Mouse (Mus musculus) 416B (cell line): Measurements from ENCODE around the gene Olfr282.
"Not testable (repeated sequence)": the region's sequence is repeated elsewhere in the genome, so short reads cannot be mapped to it uniquely, and the experiment has no call there.

Experiments
- DNase-seq: peaks from one replicate; pipeline ENCODE4 v3.0.0; 2011; ENCODE audit warnings: low read depth

The Olfr282 gene

GRCm38 (mm10) chr15:98430925-98431324 is at the start of gene Olfr282:
Olfr282 (plus strand) TSS chr15:98431225.
- not testable (repeated sequence) for DNase-seq

DNA sequence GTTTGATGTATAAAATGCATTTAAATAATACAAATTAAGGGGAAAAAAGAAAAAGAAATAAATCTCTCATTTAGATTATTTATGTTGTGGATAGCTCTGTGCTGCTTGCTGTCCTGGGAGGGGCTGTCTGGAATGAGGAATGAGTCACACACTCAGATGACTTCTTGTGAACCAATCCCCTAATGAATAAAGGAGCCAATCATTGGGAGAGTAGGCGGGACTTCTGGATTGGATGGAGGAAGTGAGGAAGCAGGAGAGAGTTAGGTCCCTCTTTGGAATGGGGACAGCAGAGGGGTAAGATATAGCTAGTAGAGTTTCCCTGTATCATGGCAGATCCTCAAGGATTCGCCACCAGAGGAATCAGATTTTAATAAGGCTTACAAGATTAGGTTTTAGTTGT is 43.4 kb upstream of the Olfr282 start:
- DNase-seq, result peak; percentile 90

GRCm38 (mm10) chr15:98389796-98390195 is 41.2 kb upstream of the Olfr282 start:
- peak; percentile 91 for DNase-seq

DNA sequence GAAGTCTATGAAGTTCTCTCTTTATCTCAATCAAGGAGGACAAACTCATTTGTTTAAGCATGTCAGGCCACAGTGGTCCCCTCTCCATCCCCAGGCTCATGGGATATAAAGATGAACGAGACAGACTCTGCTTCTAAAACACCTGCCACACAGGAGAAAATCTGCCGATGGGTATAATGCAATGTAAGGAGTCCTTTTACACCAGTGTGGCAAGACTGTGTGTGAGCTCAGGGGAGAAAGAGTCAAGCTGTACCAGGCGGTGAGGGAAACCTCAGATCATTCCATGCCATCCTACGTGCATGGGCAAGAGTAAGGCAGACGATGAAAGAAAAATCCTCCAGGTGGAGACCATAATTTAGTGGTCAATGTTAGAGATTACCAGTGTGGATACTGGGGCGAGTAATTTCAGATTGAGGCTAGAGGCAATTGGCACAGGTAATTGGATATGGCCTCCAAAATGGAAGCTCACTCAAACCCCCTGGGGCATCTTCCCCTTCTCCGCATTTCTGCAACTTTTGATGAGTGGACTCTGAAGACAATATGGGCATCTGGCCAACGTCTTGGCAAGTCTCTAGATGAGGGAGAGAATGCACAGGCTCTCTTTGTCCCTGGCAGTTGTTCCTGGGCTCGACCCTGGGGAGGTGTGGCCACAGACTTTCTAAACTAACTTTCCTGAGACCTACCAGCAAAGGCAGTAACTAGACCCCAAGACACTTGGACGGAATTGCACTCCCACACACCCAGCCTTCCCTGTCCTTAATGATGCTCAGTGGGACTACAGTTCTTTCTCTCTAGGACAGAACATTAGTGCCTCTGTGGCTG is 39.7 kb upstream of the Olfr282 start:
- DNase-seq, result no peak

- no peak for DNase-seq
Measured at GRCm38 (mm10) chr15:98391903-98392187, 39.2 kb upstream of the Olfr282 start.

DNA sequence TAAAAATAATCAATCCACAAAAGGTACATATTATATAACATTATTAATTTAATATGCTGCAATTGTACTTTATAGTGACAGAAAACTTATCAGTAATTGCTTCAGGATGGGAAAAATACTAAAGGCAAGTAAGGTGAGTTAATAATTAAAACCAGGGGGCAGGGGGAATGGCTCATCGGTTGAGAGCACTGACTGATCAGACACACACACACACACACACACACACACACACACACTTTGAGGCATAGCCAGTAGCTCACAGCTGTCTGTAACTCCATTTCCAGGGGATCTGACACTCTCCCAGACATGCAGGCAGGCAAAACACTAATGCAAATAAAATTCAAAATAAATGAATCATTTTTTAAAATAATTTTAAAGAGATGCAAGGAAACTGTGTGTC is 33.9 kb upstream of the Olfr282 start:
- DNase-seq, result no peak

- DNase-seq, result no peak
Measured at GRCm38 (mm10) chr15:98402356-98402755, 28.7 kb upstream of the Olfr282 start.

DNA sequence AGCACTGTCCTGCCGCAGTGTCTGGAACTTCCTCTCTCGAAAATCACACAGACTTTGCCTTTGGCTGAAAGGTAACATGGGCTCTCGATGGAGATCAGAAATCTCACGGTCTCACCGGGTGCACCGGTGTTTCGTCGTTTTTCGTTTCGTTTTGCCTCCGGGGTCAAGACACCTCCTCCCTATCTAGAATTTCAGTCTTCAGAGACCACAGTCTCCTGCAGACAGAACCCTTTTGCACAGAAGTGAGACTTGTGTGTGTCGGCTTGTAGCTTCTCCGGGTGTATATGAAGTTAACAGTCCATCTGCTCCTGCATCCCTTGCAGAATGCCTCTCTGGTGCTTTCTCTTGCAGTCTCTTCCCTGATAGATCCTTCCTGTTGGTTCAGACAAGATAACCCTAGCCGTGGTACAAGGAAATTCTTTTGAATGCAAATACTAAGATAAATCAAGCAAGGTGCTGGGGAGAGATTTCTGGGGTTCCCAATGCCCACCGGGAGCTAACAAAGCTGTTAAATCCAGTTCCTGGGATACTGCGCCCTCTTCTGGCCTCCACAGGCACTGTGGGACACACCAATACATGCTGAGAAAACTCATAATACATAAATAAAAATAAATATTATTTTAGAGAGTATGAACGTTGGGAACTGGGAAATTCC is 22.5 kb upstream of the Olfr282 start:
- peak; percentile 21 for DNase-seq

DNA sequence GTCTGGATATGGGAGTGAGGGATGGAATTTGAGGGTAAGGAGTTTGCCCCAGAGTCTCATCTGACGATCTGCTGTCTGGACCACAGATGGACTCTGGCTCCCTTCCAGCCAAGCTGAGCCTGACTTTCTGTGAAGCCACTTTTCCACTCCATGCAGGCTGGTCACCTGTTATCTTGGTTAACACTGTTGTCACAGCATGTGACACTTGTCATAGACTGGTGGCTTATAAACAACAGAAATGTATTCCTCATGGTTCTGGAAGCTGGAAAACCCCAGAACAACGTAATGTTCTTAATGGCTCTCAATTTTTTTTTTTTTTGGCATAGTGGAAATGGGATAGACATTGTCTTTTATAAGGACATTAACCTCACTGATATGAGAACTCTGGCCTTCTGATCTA is 21.4 kb upstream of the Olfr282 start:
- DNase-seq, result no peak

DNA sequence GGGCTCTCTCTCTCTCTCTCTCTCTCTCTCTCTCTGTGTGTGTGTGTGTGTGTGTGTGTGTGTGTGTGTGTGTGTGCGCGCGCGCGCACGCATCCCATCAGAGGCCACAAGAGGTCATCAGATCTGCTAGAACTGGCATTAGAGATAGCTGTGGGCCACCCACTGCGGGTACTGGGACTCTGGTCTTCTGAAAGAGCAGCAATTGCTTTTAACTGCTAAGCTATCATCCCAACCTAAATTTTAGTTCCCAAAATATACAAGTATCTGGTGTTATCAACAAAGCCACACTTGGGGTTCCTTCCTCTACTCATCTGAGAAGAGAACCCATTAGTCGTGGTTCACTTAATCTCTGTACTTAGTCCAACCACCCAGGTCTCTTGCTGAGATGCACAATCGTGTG is 20.8 kb upstream of the Olfr282 start:
- no peak for DNase-seq

DNA sequence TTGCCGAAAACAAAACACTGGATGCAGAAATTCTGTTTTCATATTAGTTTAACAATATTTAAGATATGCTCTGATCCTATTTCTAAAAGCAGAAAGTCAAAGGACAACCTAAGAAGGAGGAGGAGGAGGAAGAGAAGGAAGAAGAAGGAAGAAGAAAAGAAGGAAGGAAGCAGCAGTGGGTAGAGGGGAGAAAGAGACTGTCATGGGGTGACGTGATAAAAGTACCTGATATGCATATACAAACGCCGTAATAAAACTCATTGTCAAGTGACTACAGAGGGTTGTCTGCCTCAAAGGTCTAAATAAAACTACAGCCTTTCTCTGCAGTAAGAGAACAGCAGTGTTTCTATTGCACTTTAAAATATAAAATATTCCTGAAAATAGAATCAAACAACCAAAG is 15.0 kb upstream of the Olfr282 start:
- DNase-seq, result no peak

DNA sequence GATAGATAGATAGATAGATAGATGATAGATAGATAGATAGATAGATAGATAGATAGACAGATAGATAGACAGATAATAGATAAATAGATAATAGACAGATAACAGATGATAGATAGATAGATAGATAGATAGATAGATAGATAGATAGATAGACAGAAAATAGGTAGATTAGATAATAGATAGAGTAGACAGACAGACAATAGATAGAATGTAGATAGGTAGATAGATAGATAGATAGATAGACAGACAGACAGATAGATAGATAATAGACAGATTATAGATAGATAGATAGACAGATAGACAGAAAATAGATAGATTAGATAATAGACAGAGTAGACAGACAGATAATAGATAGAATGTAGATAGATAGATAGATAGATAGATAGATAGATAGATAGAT is 14.2 kb upstream of the Olfr282 start:
- DNase-seq, result not testable (repeated sequence)

- peak; percentile 61 for DNase-seq
Measured at GRCm38 (mm10) chr15:98417285-98417684, 13.7 kb upstream of the Olfr282 start.

DNA sequence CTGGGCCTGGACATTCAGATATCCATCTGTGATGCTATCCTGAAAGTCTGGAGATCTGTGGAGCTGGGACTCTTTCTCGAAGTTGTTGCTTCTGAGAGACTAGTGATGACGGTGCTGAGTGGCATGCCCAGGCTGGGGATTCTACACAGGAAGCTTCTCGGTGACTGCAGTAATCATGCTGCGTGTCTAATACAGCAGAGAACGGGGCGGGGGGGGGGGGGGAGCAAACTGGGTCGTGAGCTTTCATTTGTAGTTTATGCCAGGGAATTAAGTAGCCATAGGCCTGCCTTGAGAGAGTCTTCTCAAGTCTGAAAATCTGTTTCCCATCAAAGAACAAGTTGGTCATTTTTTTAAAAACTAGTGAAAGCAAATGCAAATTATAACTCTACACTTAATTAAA is 12.9 kb upstream of the Olfr282 start:
- no peak for DNase-seq

DNA sequence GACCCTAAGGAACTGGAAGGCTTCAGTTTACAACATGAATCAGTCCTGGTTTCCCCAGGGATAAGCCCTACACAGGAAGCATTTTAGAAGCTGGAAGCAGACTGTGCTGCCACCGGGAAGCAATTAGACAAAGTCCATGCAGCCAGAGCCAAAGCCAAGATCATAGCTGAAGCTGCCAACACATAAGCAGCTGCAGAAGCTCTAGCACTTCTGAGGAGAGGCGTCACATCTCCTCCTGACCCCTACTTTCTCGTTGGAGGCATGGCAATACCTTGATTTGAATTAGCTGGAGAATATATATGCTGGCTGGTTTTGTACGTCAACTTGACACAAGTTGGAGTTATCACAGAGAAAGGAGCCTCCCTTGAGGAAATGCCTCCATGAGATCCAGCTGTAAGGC is 10.1 kb upstream of the Olfr282 start:
- no peak for DNase-seq

DNA sequence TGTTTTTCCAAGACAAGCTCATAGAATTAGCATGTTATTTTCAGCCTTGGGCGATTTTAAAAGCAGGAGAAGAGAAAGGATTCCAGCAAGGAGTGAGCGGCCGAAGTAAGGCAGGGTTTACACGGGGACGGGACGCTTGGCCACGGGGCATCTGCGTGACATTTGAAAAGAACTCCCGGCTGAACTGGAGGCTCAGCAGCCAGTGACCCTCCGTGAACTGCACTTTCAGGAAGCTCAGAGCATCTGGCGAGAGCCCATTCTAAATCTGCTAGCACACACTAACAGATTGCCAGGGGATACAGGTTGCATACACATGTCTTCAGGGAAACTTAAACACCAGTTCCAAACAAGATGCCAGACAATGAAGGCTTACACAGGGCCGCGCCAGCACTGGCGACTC is 6.7 kb upstream of the Olfr282 start:
- no peak for DNase-seq

DNA sequence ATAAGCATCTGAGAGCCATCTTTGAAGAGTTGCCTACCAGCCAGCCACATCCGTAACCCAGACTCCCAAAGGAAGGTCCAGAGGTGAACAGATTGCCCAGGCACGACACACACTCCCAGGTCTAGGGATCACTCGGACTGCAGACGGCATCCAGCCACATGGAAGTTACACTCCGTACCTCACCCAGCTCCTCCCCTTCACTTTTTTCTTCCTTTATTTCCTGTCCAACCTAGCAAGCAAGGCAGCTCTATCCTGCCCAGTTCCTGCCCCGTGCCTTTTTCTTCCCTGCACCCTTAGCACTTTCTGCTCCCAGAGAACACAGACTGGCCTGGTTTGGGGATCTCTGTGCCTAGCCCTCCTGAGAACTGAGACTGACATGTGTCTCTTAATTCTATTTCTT is 6.3 kb upstream of the Olfr282 start:
- no peak for DNase-seq

GRCm38 (mm10) chr15:98425188-98425587 is 5.8 kb upstream of the Olfr282 start:
- no peak for DNase-seq

- DNase-seq, result no peak
Measured at GRCm38 (mm10) chr15:98444561-98444960, 13.5 kb downstream of the Olfr282 start.

DNA sequence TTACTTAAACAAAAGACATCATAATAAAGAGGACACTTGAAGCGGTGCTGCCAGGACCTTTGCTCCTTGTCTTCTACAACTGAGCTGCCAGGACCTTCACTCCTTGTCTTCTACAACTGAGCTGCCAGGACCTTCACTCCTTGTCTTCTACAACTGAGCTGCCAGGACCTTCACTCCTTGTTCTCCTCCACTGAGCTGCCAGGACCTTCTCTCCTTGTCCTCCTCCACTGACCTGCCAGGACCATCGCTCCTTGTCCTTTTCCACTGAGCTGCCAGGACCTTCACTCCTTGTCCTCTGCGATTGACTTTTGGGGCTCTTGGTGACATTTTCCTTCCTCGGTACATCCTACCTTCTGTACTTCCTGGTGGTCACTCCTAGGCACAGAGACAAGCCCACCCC is 17.5 kb downstream of the Olfr282 start:
- no peak for DNase-seq

DNA sequence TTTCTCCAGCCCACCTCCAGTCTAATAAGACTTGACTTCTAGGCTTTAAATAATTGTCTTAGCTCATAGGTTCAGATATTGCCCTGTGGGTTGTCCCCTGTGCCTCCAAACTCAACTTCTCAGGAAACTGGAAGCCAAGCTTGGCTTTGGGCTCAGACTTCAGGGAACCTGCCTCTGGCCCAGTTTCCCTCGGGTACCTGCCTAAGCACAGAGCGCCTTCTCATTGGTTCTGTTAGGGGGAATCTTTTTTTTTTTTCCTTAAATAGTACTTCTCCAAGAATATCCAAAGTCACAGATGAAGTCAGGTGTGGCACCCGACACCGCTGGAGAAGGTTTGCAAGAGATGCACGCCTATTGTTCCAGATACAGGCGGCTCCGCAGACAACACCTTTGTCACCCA is 21.3 kb downstream of the Olfr282 start, which contains the start of gene Olfr281:
Gene Olfr281, plus strand, starts transcription at position 301 of the 400 bp plus-strand sequence.
- DNase-seq, result no peak

GRCm38 (mm10) chr15:98469596-98469995 is 38.6 kb downstream of the Olfr282 start, which contains the start of gene OR5BS1P:
OR5BS1P (plus strand) TSS chr15:98469896.
- DNase-seq, result no peak

GRCm38 (mm10) chr15:98471539-98471938 is 40.5 kb downstream of the Olfr282 start:
- DNase-seq, result no peak

DNA sequence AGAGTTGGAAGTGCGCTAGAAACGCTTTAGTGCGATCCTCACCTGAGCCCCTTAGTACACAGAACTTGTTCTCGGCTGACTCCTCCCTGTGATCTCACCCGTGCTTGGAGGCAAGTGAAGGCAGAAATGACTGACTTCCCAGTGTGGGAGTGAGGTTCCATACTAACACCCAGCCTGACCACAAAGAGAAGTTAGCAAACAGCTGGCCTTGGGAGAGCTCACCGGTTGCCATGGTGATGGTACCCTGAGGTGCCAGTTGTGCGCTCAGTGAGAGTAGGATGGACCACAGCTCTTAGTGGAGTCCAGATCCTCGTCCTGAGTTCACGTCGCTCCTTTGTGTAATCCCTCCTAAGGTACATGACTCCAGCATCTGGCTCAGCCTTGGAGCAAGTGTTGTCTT is 43.9 kb downstream of the Olfr282 start:
- DNase-seq, result no peak
